11 mouse cellular contexts compared by ENCODE assay signal in genomic region chr5:139051276-139051675, GRCm38 (mm10). TPM values are rescaled to one million over a fixed set of nuclear protein-coding genes. Genes with fewer than 3 reads are reported as not detected.
DNase-seq lines count a peak whose midpoint lies in the region; ATAC-seq lines count a peak whose summit lies in the region.
"Had no signal": no experiment of that assay in that cellular context is flagged by ENCODE, and none has a peak within 500 bp of the region (broad histone marks: within the 10 kb centered on the region; RNA-seq: fewer than 3 reads in every experiment).

No protein-coding gene starts in this region.

- H3K27ac ChIP-seq in forebrain, embryonic 12.5 days, result 0 out of 2 replicates have a peak overlapping the region, but pooled peaks have one; percentile 11
- no peak overlapping the region for H3K27ac ChIP-seq in forebrain, embryonic 11.5 days (ENCODE audit: low read depth, low read length)
- H3K27ac ChIP-seq: heart, embryonic 10.5 days had no signal

- H3K4me3 ChIP-seq in forebrain, embryonic 12.5 days (replicated peaks), result no peak overlapping the region
- H3K4me3 ChIP-seq in forebrain, embryonic 11.5 days (ENCODE audit: low read depth, low read length), result no peak overlapping the region
- H3K4me3 ChIP-seq: heart, embryonic 10.5 days had no signal

- no peaks in the 10 kb centered on the region for H3K36me3 ChIP-seq in forebrain, embryonic 12.5 days (replicated peaks)
- H3K36me3 ChIP-seq in forebrain, embryonic 11.5 days (ENCODE audit: control insufficient read depth, insufficient read depth, low read length), result no peaks in the 10 kb centered on the region

- no peaks in the 10 kb centered on the region for H3K9me3 ChIP-seq in forebrain, embryonic 12.5 days
- no peaks in the 10 kb centered on the region for H3K9me3 ChIP-seq in forebrain, embryonic 11.5 days (ENCODE audit: control insufficient read depth, low read length)
- H3K9me3 ChIP-seq: heart, embryonic 10.5 days had no signal

- no peak overlapping the region for H3K9ac ChIP-seq in forebrain, embryonic 12.5 days
- H3K9ac ChIP-seq in forebrain, embryonic 11.5 days (ENCODE audit: low read length), result no peak overlapping the region

- no peak for ATAC-seq in forebrain, embryonic 12.5 days (ENCODE audit: low FRiP score)
- ATAC-seq in forebrain, embryonic 11.5 days (replicated peaks; ENCODE audit: low FRiP score), result no peak

- 73% methylated on average over 18 of the region's 18 CpGs for WGBS in forebrain, embryonic 12.5 days
- 87% methylated on average over 18 of the region's 18 CpGs for WGBS in forebrain, embryonic 11.5 days

- H3K4me1 ChIP-seq in forebrain, embryonic 12.5 days, result peaks cover 11% of the 10 kb centered on the region; the same call in 1 of the 2 replicates
- H3K4me1 ChIP-seq in forebrain, embryonic 11.5 days (replicated peaks; ENCODE audit: control insufficient read depth, insufficient read depth, low read length), result no peaks in the 10 kb centered on the region

- H3K27me3 ChIP-seq in forebrain, embryonic 12.5 days, result no peaks in the 10 kb centered on the region
- no peaks in the 10 kb centered on the region for H3K27me3 ChIP-seq in forebrain, embryonic 11.5 days (ENCODE audit: control insufficient read depth, insufficient read depth, low read length)

- H3K4me2 ChIP-seq in forebrain, embryonic 12.5 days, result no peak overlapping the region
- no peak overlapping the region for H3K4me2 ChIP-seq in forebrain, embryonic 11.5 days (ENCODE audit: low read depth, low read length, severe bottlenecking)

- no peak for DNase-seq in forebrain, embryonic 11.5 days (ENCODE audit: low spot score)
- DNase-seq in frontal cortex, postnatal 25 days (ENCODE audit: low spot score in 2 of 2), result peak; percentile 25
- DNase-seq in left cerebral cortex, adult 11 months (ENCODE audit: low spot score), result peak; percentile 63
- peak; percentile 80 to 85 for DNase-seq in right cerebral cortex, postnatal 10 days (ENCODE audit: low spot score in 2 of 2)
- DNase-seq in ovary, postnatal 14 days (ENCODE audit: low spot score), result no peak
- DNase-seq in adrenal gland, postnatal 36 days, result no peak
- DNase-seq in adrenal gland, adult (ENCODE audit: inconsistent age in 2 of 2, low spot score in 1 of 2), result no peak
- DNase-seq: B cell, adult 2 months; kidney, adult 8-10 months had no signal

RNA-seq across cellular contexts. Expression of gene Pdgfa, which starts 54.1 kb away (rescaled TPM):
- polyA plus RNA-seq in forebrain, embryonic 12.5 days (2016; fragmentation: Nextera tagmentation; extraction: Ambion mirVana), result 8.5 and 10.5 TPM in 2 replicates
- 8.8 and 9.4 TPM in 2 replicates for polyA plus RNA-seq in forebrain, embryonic 11.5 days (2014; fragmentation: Nextera tagmentation; extraction: Ambion mirVana)
- total RNA-seq in adrenal gland, postnatal 36 days (2021), result 10 to 100 TPM; 31.1 to 34.3 TPM

Comparison
In these comparisons a context has a peak if more than half of its experiments do, and no peak if none do; other contexts are left out.
1. DNase-seq: peak in frontal cortex, postnatal 25 days (2 of 2), left cerebral cortex, adult 11 months (single experiment) and right cerebral cortex, postnatal 10 days (2 of 2); none in forebrain, embryonic 11.5 days (single experiment), ovary, postnatal 14 days (single experiment), adrenal gland, postnatal 36 days (0 of 2) and adrenal gland, adult (0 of 2).